Mouse (Mus musculus) embryo, embryonic 10 days (tissue): ENCODE data around the gene Rbfox1.
A peak's percentile ranks its signal among the peaks of the same experiment; 100 is the strongest.

ENCODE experiments used
- DNase-seq: peaks from one replicate; pipeline ENCODE4 v3.0.0-alpha.2; 2015; ENCODE audit warnings: low spot score

The Rbfox1 gene

GRCm38 (mm10) chr16:7149106-7149899 lies 1264.1 kb downstream of the Rbfox1 start:
- peak; percentile 60 for DNase-seq

- peak; percentile 70 for DNase-seq
Observed at GRCm38 (mm10) chr16:7150201-7150791, 1265.1 kb downstream of the Rbfox1 start.

- no peak for DNase-seq
Observed at GRCm38 (mm10) chr16:7152401-7152800, 1267.2 kb downstream of the Rbfox1 start.

GRCm38 (mm10) chr16:7154671-7155070 lies 1269.5 kb downstream of the Rbfox1 start:
- DNase-seq, result no peak

- no peak for DNase-seq
Observed at GRCm38 (mm10) chr16:7158856-7159826, 1274.0 kb downstream of the Rbfox1 start.

GRCm38 (mm10) chr16:7159827-7160217 lies 1274.7 kb downstream of the Rbfox1 start:
- no peak for DNase-seq

GRCm38 (mm10) chr16:7162168-7162567 lies 1277.0 kb downstream of the Rbfox1 start:
- no peak for DNase-seq

GRCm38 (mm10) chr16:7163688-7164087 lies 1278.5 kb downstream of the Rbfox1 start:
- no peak for DNase-seq

- no peak for DNase-seq
Observed at GRCm38 (mm10) chr16:7164153-7164737, 1279.1 kb downstream of the Rbfox1 start.

GRCm38 (mm10) chr16:7175960-7176359 lies 1290.8 kb downstream of the Rbfox1 start:
- DNase-seq, result no peak

GRCm38 (mm10) chr16:7187788-7188187 lies 1302.6 kb downstream of the Rbfox1 start:
- DNase-seq, result peak; percentile 10

- no peak for DNase-seq
Observed at GRCm38 (mm10) chr16:7193535-7193934, 1308.4 kb downstream of the Rbfox1 start.

- no peak for DNase-seq
Observed at GRCm38 (mm10) chr16:7197953-7198352, 1312.8 kb downstream of the Rbfox1 start.

- DNase-seq, result no peak
Observed at GRCm38 (mm10) chr16:7200239-7200638, 1315.1 kb downstream of the Rbfox1 start.

- DNase-seq, result peak; percentile 12
Observed at GRCm38 (mm10) chr16:7201816-7202215, 1316.7 kb downstream of the Rbfox1 start.

- DNase-seq, result no peak
Observed at GRCm38 (mm10) chr16:7206116-7206900, 1321.2 kb downstream of the Rbfox1 start.

GRCm38 (mm10) chr16:7207599-7207998 lies 1322.4 kb downstream of the Rbfox1 start:
- DNase-seq, result no peak

- no peak for DNase-seq
Observed at GRCm38 (mm10) chr16:7212756-7213155, 1327.6 kb downstream of the Rbfox1 start.

GRCm38 (mm10) chr16:7223265-7223664 lies 1338.1 kb downstream of the Rbfox1 start:
- no peak for DNase-seq

- DNase-seq, result no peak
Observed at GRCm38 (mm10) chr16:7226000-7226399, 1340.8 kb downstream of the Rbfox1 start.

GRCm38 (mm10) chr16:7228246-7228645 lies 1343.1 kb downstream of the Rbfox1 start:
- DNase-seq, result no peak
